Mouse (Mus musculus): ENCODE results near the gene Gm11985.

DNA sequence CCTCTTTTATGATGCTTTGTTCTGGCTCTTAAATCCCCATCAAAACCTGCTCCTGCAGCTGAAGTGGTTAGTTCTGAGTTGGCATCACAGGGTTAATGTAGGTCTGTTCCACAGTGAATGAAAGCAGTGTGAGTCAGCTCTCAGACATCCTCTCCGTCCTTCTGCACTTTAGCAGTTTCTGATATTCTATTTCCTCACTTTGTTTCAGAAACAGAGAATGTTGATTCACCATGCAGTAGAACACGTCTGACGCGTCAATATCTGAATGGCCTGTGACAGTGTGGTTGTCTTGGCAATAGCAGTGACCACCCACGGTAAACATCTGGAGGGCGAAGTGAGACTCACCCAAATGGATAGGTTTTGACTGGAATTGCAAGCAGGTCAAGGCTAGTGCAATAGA, 49.3 kb upstream of the Gm11985 start:
- TF ChIP-seq CTCF (IDR thresholded peaks at IDR 0.05; ENCODE audit: extremely low read depth, insufficient read length, insufficient replicate concordance, low read depth, low read length) = no peak
- TF ChIP-seq POLR2A (IDR thresholded peaks at IDR 0.05; ENCODE audit: low read depth, low read length) = no peak

Measured in small intestine, adult 2 months (tissue).